Mouse (Mus musculus): ENCODE results near the gene Arhgef10l.

DNA sequence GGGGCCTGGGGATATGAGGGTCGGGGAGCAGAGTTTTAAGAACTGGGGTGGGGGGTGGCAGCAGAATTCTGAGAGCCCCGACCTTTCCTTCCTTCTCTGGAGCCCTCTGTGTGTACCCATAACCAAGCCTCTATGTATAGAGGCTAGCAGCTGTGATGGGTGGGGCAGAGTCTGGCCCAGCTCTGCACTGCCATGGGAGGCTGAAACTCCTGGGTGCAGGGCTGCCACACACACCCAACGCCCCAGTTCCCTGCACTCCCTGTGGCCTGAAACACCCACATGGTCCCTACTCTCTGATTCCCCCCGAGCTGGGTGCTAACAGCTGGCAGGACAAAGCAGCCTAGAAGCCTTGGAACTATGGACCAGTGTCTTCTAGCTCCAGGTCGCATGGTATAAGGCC is 107.6 kb downstream of the Arhgef10l start:
- no peak for TF ChIP-seq CTCF (IDR thresholded peaks at IDR 0.05; ENCODE audit: borderline replicate concordance, insufficient read depth, low read depth, low read length)
- TF ChIP-seq POLR2A (IDR thresholded peaks at IDR 0.05; ENCODE audit: borderline replicate concordance, insufficient read depth, low read length): no peak
